Mouse (Mus musculus): ENCODE measurements around the gene Pak3. TPM values are rescaled to one million over a fixed set of nuclear protein-coding genes. Genes with fewer than 3 reads are reported as not detected.

The Pak3 gene
- polyA plus RNA-seq, 1 experiment from 2014 or later = 249 TPM

DNA sequence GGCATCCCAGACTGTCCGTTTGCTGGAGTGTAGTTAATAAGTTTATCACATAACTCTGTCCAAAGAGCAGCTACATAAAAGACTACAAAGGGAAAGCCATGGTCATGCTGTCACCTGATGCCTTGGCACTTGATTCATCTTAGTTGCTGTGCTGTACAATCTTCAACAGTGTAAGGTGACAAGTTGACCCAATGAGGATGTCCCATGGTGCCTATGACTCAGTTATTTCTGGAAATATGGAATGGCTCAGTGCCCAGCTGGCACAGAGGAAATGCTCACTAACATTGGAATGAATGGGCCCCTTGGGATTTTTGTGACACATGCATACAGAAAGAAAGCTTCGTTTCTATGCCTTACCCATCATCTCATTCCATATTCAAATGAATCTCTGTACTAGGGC lies 55.3 kb downstream of the Pak3 start:
- Histone ChIP-seq H3K36me3 (no peaks in the 10 kb centered on the region), H3K27me3 (replicated peaks) (no peaks in the 10 kb centered on the region; the same call in 1 of the 2 replicates), H3K9ac (replicated peaks) (no peak overlapping the region), H3K9me3 (replicated peaks) (no peaks in the 10 kb centered on the region), H3K4me2 (no peak overlapping the region), H3K4me3 (replicated peaks) (no peak overlapping the region), H3K27ac (replicated peaks) (no peak overlapping the region), H3K4me1 (no peaks in the 10 kb centered on the region)
- 36% methylated on average over 2 of the region's 2 CpGs for WGBS
- ATAC-seq (ENCODE audit: low FRiP score) = no peak

DNA sequence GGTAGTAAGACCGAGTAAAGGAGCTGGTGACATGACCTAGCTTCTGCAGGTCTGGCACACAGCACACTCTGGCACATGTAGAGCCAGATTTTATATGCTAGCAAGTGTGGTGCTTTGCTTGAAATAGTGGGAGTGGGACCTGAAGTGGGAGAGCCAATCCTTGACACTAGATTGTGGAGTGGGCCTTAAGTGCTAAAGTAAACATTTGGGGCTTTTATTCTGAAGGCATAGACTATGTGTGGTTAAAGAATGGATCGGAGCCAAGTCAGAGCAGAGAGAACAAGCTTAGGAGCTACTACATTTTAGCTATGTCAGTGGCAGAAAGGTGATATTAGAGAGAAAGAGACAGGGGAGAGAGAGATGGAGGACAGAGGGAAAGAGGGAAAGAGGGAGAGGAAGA lies 61.5 kb downstream of the Pak3 start:
- Histone ChIP-seq H3K9ac (replicated peaks) (no peak overlapping the region), H3K27me3 (replicated peaks) (no peaks in the 10 kb centered on the region; the same call in 1 of the 2 replicates), H3K4me1 (no peaks in the 10 kb centered on the region), H3K36me3 (no peaks in the 10 kb centered on the region), H3K27ac (replicated peaks) (no peak overlapping the region), H3K4me2 (no peak overlapping the region), H3K4me3 (replicated peaks) (no peak overlapping the region), H3K9me3 (replicated peaks) (no peaks in the 10 kb centered on the region)
- no peak for ATAC-seq (ENCODE audit: low FRiP score)
- 88% methylated on average over 2 of the region's 2 CpGs for WGBS

DNA sequence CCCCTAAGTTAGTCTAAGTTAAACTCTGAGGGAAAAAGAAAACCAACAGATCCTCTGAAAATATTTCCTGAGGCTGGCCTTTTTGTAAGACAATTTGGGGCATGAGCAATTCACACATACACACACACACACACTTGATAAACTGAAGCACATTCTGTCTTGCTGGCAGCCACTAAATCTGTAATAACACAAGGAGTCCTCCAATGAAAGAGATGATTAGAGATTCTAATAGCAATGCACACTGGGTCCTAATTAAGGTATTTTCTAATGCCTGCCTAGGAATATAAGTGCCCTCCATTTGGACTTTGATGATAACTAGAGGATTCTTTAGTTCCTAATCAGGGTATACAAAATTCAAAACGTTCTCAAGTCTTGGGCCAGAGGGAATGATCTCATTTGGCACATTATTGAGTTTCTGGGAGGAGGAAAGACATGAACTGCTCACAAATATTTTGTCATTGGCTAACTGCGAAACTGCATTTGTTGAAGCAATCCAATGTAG lies 62.1 kb downstream of the Pak3 start:
- WGBS = 61% methylated on average over 2 of the region's 2 CpGs
- no peaks in the 10 kb centered on the region for H3K4me1 ChIP-seq
- H3K27me3 ChIP-seq (replicated peaks) = no peaks in the 10 kb centered on the region; the same call in 1 of the 2 replicates
- no peak overlapping the region for H3K4me2 ChIP-seq
- ATAC-seq (ENCODE audit: low FRiP score) = no peak
- H3K27ac ChIP-seq (replicated peaks) = no peak overlapping the region
- no peaks in the 10 kb centered on the region for H3K9me3 ChIP-seq (replicated peaks)
- no peak overlapping the region for H3K4me3 ChIP-seq (replicated peaks)
- H3K36me3 ChIP-seq = no peaks in the 10 kb centered on the region
- no peak overlapping the region for H3K9ac ChIP-seq (replicated peaks)

DNA sequence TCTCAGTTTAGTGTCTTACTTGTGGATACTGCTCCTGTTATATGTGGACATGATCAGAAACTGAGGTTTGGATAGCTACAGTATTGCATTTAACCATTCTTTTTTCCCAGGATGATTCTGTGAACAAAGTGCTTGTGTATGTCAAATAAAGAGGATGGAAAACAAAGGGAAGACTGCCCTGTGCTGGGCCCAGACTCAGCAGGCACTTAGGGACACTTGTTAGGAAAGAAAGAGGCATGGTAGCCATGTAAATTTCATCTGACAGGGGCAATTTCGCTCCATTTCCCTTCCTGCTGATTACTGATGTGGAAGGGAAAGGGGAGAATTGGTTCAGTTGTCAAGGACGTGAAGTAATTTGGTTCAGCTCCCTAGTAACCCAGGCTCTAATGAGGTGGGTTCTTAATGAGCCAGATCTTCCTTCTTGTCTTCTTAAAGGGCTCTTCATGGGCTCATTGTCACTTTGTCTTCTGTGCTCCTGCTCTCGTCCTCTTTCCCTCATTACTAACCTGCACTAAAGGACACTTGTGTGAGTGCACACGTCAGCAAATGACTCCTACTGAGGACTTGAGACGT lies 88.6 kb downstream of the Pak3 start:
- Histone ChIP-seq H3K4me3 (replicated peaks) (no peak overlapping the region), H3K9me3 (replicated peaks) (no peaks in the 10 kb centered on the region), H3K9ac (replicated peaks) (no peak overlapping the region), H3K4me2 (no peak overlapping the region), H3K4me1 (no peaks in the 10 kb centered on the region), H3K27me3 (replicated peaks) (no peaks in the 10 kb centered on the region; the same call in 1 of the 2 replicates), H3K36me3 (no peaks in the 10 kb centered on the region), H3K27ac (replicated peaks) (no peak overlapping the region)
- no peak for ATAC-seq (ENCODE audit: low FRiP score)
- WGBS = 31% methylated on average over 5 of the region's 5 CpGs

DNA sequence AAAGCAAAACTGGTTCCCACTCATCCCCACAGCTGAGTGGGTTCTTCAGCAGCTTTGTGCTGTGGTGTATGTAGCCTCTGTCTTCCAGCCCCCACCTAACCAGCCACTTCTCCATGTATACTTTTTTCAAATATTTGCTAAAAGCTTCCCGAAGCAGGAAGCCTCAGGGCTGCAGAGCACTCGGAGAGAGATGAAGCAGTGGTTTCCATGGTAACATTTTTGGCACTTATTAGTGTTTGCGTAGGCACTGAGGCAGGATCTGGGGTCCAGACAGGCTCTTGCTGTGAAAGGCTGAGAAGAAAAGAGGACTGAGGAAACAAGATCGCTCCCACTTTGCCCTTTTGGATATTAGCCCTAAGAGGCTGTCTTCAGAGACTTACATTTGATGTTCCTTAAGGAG lies 100.3 kb downstream of the Pak3 start:
- 25% methylated on average over 4 of the region's 4 CpGs for WGBS
- Histone ChIP-seq H3K27ac (replicated peaks) (no peak overlapping the region), H3K27me3 (replicated peaks) (no peaks in the 10 kb centered on the region; the same call in 1 of the 2 replicates), H3K4me3 (replicated peaks) (no peak overlapping the region), H3K36me3 (no peaks in the 10 kb centered on the region), H3K4me1 (no peaks in the 10 kb centered on the region), H3K9me3 (replicated peaks) (no peaks in the 10 kb centered on the region), H3K4me2 (no peak overlapping the region), H3K9ac (replicated peaks) (no peak overlapping the region)
- peak; percentile 78 for ATAC-seq (ENCODE audit: low FRiP score)

DNA sequence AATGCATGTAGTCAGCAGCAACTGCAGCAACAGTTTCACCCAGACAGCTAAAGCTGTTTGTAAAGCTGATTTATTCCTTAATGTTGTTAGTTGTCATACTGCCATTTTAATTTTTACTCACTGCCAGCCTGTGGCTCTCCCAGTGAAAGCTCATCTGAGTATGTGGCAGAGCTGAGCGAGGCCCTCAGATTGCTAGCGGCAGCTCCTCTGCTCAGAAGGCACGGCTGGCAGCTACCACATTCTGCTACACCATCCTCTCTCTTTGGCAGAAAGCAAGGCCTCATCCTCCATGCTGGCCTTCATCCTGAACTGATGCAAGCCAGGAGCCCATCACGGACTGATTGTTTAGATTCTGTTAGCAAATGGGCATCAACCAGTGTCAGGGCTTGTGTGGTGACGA lies 109.4 kb downstream of the Pak3 start:
- Histone ChIP-seq H3K9me3 (replicated peaks) (no peaks in the 10 kb centered on the region), H3K27ac (replicated peaks) (no peak overlapping the region), H3K4me3 (replicated peaks) (no peak overlapping the region), H3K4me2 (no peak overlapping the region), H3K36me3 (no peaks in the 10 kb centered on the region), H3K9ac (replicated peaks) (no peak overlapping the region), H3K4me1 (no peaks in the 10 kb centered on the region), H3K27me3 (replicated peaks) (peaks cover 2% of the 10 kb centered on the region; the same call in 1 of the 2 replicates)
- 81% methylated on average over 5 of the region's 5 CpGs for WGBS
- ATAC-seq (ENCODE audit: low FRiP score) = peak; percentile 47; the same call in 1 of the 2 replicates

DNA sequence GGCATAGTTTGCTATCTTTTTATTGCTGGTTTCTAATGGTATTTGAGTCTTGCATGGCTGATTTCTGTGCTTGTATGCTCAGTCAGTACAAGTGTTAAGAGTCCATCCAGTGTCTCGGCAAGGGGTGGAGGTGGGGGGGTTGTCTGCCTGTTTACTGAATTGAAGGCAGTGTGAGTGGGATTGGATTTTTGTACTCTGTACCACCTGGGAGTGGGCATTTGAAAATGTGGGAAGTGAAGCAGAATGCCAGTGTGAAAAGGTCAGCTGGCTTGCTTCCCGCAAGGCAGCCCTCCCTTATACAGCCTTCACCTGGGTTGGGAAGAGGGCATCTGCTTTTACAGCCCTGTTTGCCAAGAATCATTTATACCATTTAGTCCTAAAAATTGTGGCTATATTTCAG lies 125.5 kb downstream of the Pak3 start:
- H3K36me3 ChIP-seq = no peaks in the 10 kb centered on the region
- no peak overlapping the region for H3K27ac ChIP-seq (replicated peaks)
- ATAC-seq (ENCODE audit: low FRiP score) = no peak
- no peak overlapping the region for H3K4me2 ChIP-seq
- H3K27me3 ChIP-seq (replicated peaks) = 0 out of 2 replicates have a peak, but pooled peaks cover 4% of the 10 kb centered on the region
- H3K9ac ChIP-seq (replicated peaks) = no peak overlapping the region
- no peaks in the 10 kb centered on the region for H3K4me1 ChIP-seq
- H3K4me3 ChIP-seq (replicated peaks) = no peak overlapping the region
- H3K9me3 ChIP-seq (replicated peaks) = no peaks in the 10 kb centered on the region
- 48% methylated on average over 2 of the region's 2 CpGs for WGBS

DNA sequence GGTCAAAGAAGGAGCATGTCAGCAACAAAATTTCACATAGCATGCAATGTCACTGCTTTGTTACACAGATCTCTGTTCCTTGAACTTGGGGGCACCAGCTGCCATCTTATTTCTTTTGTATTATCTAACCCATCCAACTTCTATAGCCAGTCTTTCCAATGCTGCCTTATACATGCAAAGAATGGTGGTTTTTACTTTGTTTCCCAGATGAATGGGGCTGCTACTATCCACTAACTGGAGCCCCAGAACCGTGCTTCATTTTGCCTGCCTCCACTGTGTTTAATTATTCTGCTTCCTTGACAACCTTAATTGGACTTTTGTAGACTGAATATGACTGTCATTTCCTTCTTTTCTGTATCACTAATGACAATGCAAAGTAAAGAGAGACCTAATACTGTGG lies 126.4 kb downstream of the Pak3 start:
- Histone ChIP-seq H3K4me2 (no peak overlapping the region), H3K27me3 (replicated peaks) (0 out of 2 replicates have a peak, but pooled peaks cover 4% of the 10 kb centered on the region), H3K4me1 (no peaks in the 10 kb centered on the region), H3K36me3 (no peaks in the 10 kb centered on the region), H3K27ac (replicated peaks) (no peak overlapping the region), H3K9ac (replicated peaks) (no peak overlapping the region), H3K4me3 (replicated peaks) (no peak overlapping the region), H3K9me3 (replicated peaks) (no peaks in the 10 kb centered on the region)
- no peak for ATAC-seq (ENCODE audit: low FRiP score)
- WGBS = 26% methylated on average over 1 of the region's 1 CpGs

DNA sequence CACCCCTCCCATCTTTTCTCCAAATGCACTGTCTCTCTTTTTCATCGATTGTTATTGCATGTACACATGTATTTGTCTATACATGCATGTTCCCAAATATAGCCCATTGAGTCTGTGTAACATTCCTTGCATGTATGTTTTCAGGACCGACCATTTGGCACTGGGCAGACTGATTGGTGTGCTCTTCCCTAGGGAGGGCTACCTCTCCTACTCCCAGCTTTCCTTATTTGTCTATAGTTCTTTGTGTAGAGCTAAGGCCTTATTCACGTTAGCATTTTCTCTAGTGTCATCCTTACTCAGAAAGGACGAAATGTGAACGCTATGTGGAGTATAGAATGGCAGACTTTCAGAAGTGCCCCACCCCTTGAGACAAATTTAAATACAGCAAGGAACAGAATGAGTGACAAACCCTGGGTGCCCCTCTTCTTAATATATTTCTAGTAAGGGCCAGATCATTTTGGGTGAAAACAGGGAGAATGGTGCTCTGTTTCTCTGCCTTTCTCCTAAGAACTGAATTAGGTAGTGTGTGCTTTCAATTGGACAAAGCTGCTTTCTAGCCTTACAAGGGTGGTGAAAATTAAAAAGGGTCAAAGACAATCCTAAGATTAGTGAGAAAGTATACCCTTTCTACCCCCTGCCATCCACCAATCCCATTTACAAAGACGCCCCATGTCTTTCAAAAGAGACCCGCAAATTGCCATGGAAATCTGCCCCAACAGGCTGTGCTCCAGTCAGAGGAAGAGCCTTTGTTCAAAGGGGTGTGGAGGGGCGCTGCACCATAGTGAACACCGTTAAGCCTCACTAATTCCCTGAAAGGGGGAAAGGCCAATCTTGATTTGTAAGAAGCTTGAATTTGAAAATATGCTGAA lies 136.2 kb downstream of the Pak3 start:
- peaks cover 3% of the 10 kb centered on the region; the same call in 1 of the 2 replicates for H3K27me3 ChIP-seq (replicated peaks)
- no peak for ATAC-seq (ENCODE audit: low FRiP score)
- no peak overlapping the region for H3K27ac ChIP-seq (replicated peaks)
- H3K4me2 ChIP-seq = no peak overlapping the region
- no peak overlapping the region for H3K9ac ChIP-seq (replicated peaks)
- 0 out of 2 replicates have a peak, but pooled peaks cover 2% of the 10 kb centered on the region for H3K4me1 ChIP-seq
- no peak overlapping the region for H3K4me3 ChIP-seq (replicated peaks)
- H3K9me3 ChIP-seq (replicated peaks) = no peaks in the 10 kb centered on the region
- no peaks in the 10 kb centered on the region for H3K36me3 ChIP-seq
- WGBS = 35% methylated on average over 9 of the region's 9 CpGs

DNA sequence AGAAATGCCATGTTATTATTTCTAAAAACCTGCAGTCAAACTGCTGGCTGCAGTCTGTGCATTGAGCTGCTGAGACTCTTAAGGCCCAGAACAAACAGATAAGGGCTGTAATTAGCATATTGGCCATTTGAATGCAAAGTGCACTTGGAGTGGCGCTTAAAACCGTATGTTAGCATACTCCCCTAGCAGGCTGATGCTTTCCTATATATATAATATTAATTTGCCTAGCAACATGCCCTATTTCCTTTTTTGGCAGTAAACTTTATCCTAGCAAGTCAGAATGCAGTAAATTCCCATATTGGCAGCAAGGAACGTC lies 136.7 kb downstream of the Pak3 start:
- Histone ChIP-seq H3K4me3 (replicated peaks) (no peak overlapping the region), H3K27me3 (replicated peaks) (peaks cover 3% of the 10 kb centered on the region; the same call in 1 of the 2 replicates), H3K4me2 (no peak overlapping the region), H3K36me3 (no peaks in the 10 kb centered on the region), H3K4me1 (0 out of 2 replicates have a peak, but pooled peaks cover 2% of the 10 kb centered on the region), H3K27ac (replicated peaks) (no peak overlapping the region), H3K9ac (replicated peaks) (no peak overlapping the region), H3K9me3 (replicated peaks) (no peaks in the 10 kb centered on the region)
- no peak for ATAC-seq (ENCODE audit: low FRiP score)
- WGBS = 20% methylated on average over 3 of the region's 3 CpGs

DNA sequence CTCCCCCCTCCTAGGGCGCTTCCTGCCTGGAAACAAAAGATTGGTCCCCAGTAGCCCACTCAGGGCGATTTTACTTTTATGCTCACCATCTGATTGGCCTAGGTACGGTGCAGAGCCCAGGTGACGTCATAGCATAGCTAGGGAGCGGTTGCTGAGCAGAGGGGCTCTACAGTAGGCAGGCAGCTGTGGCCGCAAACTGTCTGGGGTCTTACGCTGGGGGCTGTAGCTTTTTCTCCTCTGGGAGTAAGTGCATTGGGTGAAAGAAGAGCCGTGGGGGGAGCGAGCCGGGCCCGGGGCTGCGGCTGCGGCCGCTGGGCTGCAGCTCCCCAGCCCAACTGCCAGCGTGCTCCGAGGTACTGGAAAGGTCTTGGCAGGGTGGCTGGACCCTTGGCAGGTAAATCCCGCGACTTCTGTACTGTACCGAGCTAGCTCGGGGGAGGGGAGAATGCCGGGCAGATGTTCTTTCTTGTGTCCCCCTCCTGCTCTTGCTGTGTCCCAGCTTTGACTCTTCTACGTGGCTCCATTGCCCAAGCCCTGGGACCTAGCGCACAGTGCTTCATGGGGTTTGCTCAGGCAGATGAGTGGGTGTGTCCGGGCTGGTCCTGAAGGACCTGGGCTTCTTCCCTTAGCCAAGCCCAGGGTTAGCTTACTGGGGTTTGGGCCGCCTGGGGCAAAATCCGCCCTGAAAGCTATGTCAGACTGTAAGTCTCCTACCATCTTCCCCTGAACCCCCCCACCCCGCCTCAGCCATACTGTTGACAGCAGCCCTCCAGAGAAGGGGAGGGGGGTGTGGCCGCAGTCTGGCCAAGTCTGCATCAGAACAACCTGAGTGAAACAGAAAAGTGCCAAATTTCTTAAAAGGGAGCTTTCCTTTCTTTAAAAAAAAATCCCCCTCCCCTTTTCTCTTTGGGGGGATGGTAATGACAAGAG lies 146.1 kb downstream of the Pak3 start:
- H3K27me3 ChIP-seq (replicated peaks) = no peaks in the 10 kb centered on the region
- H3K9ac ChIP-seq (replicated peaks) = peak overlapping the region; percentile 67
- WGBS = 17% methylated on average over 26 of the region's 28 CpGs
- no peaks in the 10 kb centered on the region for H3K9me3 ChIP-seq (replicated peaks)
- H3K4me3 ChIP-seq (replicated peaks) = peak overlapping the region; percentile 54
- H3K36me3 ChIP-seq = no peaks in the 10 kb centered on the region
- H3K27ac ChIP-seq (replicated peaks) = peak overlapping the region; percentile 77
- H3K4me1 ChIP-seq = peaks cover 6% of the 10 kb centered on the region; the same call in 1 of the 2 replicates
- ATAC-seq (ENCODE audit: low FRiP score) = peak; percentile 98
- peak overlapping the region; percentile 55 for H3K4me2 ChIP-seq
